Comparison of ENCODE assay signal across 18 mouse cellular contexts in the genomic region with DNA sequence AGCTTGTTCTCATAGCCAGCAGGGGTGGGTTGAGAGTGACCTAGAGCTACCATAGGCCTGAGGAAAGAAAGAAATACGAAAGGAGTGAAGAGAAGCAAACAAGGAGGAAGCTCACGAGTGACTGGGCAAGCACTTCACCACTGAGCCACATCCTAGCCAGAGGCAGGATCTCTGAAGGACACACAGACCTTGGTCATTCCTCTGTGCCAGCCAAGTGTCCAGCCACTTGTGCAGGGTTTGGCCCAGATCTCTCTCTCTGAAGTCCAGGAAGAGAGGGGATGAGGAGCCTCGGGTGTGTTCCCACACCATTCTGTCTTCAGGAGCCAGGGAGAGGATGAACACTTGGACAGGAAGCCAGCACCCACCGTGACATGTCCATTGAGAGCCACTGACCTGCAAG.
"Had no signal": no experiment of that assay in that cellular context is flagged by ENCODE, and none has a peak within 500 bp of the region (broad histone marks: within the 10 kb centered on the region; RNA-seq: fewer than 3 reads in every experiment).

No protein-coding gene starts in this region.

- DNase-seq: liver; lung, adult 18-20 months; lung, postnatal 10 days; lung, postnatal 36 days; retina, postnatal 1 day; right cerebral cortex, postnatal 25 days; spleen, adult 18-20 months; thymus, postnatal 36 days had no signal

- H3K4me1 ChIP-seq: limb, embryonic 10.5 days; liver, embryonic 12.5 days; liver, embryonic 15.5 days; lung, embryonic 15.5 days; megakaryocyte, embryonic 14.5 days; midbrain, embryonic 13.5 days; stomach, embryonic 15.5 days had no signal

- H3K36me3 ChIP-seq: kidney, embryonic 15.5 days; limb, embryonic 10.5 days; limb, embryonic 13.5 days; liver, embryonic 12.5 days; liver, embryonic 15.5 days; lung, embryonic 15.5 days; midbrain, embryonic 10.5 days; midbrain, embryonic 13.5 days; stomach, embryonic 15.5 days had no signal

- H3K4me3 ChIP-seq: kidney, embryonic 15.5 days; limb, embryonic 10.5 days; limb, embryonic 13.5 days; liver, embryonic 12.5 days; liver, embryonic 15.5 days; lung, embryonic 15.5 days; megakaryocyte, embryonic 14.5 days; midbrain, embryonic 10.5 days; midbrain, embryonic 13.5 days; stomach, embryonic 15.5 days had no signal

- H3K9me3 ChIP-seq: kidney, embryonic 15.5 days; limb, embryonic 10.5 days; limb, embryonic 13.5 days; liver, embryonic 12.5 days; liver, embryonic 15.5 days; lung, embryonic 15.5 days; midbrain, embryonic 10.5 days; midbrain, embryonic 13.5 days; stomach, embryonic 15.5 days had no signal

- H3K27me3 ChIP-seq: megakaryocyte, embryonic 14.5 days; stomach, embryonic 15.5 days had no signal

- H3K27ac ChIP-seq: kidney, embryonic 15.5 days; limb, embryonic 10.5 days; limb, embryonic 13.5 days; liver, embryonic 12.5 days; liver, embryonic 15.5 days; lung, embryonic 15.5 days; midbrain, embryonic 10.5 days; midbrain, embryonic 13.5 days; stomach, embryonic 15.5 days had no signal
